Mouse (Mus musculus): ENCODE measurements at regions not wholly inside any gene's neighbourhood (a gene's known extent, or its start where the extent isn't known, plus 50 kb on each side); places are given as distances from the start of the nearest gene placed in this dataset.
A peak's percentile ranks its signal among the peaks of the same experiment; 100 is the strongest.

DNA sequence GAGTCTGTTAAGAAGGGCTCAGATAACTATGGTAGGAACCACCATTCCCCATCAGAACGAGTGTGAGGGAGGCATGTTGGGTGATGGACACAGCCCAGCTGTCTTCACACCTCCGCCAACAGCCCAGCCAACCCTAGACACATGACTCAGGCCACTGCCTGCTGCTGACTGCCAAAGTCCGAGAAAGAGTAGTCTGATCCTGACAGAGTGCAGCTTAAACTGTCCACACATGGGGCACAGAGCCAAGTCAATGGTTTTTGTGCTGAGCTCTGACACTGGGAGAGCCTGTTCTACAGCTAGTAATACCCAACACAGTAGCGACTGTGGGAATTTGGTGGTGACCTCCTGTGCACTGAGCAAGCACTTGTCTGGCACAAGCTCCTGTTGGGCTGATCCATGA lies 176.4 kb downstream of the Cdh26 start:
- peaks cover 6% of the 10 kb centered on the region for H3K4me1 ChIP-seq (ENCODE audit: control insufficient read depth, insufficient read depth, low read length)
- H3K27ac ChIP-seq (ENCODE audit: insufficient read depth, low read depth, low read length): no peak overlapping the region
- H3K4me3 ChIP-seq (ENCODE audit: insufficient read depth, low read depth, low read length): no peak overlapping the region
- no peak for TF ChIP-seq CTCF (IDR thresholded peaks at IDR 0.05; ENCODE audit: insufficient read depth, low read depth, low read length)
- TF ChIP-seq POLR2A (IDR thresholded peaks at IDR 0.05; ENCODE audit: insufficient read depth, low read depth, low read length): no peak
- WGBS: 57% methylated on average over 4 of the region's 4 CpGs

DNA sequence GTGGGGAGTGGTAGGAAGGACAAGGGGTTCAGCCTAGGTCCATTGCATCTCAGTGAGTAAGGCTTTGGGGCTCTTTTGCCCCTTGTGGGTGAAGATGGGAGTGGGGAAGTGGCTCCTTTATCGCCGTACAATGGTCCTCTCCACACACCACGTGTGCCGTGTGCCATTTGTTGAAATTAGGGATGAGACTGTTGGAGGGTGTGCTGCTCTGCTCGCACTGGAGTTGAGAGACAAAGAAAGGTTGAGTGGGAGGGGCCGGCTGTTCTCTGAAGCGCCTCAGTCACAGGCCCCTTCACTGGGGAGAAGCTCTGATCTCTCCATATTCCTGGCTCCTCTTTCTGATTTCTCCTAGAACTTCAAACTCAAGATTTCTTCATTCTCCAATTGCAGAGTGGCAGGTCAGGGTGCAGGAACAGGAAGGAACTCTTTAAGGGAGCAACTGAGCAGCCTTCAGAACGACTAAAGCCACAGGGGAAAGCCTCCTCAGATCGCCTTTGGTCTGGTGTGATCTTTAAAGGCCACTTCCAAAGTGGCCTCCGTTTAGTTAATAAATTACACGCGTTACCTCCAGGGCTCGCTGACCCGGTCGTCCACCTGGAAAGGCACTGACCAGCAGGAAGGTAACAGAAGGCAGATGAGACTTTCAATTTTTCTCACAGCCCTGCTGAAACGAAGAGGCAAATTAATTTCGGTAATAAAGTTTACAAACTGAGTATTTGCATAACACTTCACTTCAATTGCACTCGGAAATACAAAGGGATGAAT lies 180.1 kb downstream of the Cdh26 start:
- 70% methylated on average over 18 of the region's 18 CpGs for WGBS

DNA sequence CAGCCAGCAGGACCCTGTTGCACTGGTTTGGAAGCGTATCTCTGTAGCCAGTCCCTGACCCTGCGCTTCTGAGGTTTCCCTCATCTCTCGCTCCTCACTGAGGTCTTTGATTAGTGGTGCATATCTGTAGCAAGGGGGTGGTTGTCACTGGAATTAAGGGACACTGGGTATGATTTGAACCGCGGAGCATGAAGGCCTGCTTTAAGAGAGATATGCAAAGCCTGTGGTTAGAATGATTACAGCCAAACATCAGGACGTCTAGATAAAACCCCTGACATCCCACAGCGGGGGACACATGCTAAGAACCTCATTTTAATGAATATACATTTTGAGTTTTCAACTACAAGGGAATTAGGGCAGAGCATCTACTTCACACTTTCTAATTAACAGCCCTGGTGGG lies 184.4 kb downstream of the Cdh26 start:
- no peak for TF ChIP-seq CTCF (IDR thresholded peaks at IDR 0.05; ENCODE audit: insufficient read depth, low read depth, low read length)
- TF ChIP-seq POLR2A (IDR thresholded peaks at IDR 0.05; ENCODE audit: insufficient read depth, low read depth, low read length): no peak
- 66% methylated on average over 7 of the region's 7 CpGs for WGBS

More for the DNA sequence above, 180.1 kb downstream of the Cdh26 start:
- TF ChIP-seq POLR2A (IDR thresholded peaks at IDR 0.05; ENCODE audit: insufficient read depth, low read depth, low read length) (no peak), CTCF (IDR thresholded peaks at IDR 0.05; ENCODE audit: insufficient read depth, low read depth, low read length) (no peak)
- peaks cover 17% of the 10 kb centered on the region for H3K4me1 ChIP-seq (ENCODE audit: control insufficient read depth, insufficient read depth, low read length)
- no peak overlapping the region for H3K4me3 ChIP-seq (ENCODE audit: insufficient read depth, low read depth, low read length)
- no peak overlapping the region for H3K27ac ChIP-seq (ENCODE audit: insufficient read depth, low read depth, low read length)

DNA sequence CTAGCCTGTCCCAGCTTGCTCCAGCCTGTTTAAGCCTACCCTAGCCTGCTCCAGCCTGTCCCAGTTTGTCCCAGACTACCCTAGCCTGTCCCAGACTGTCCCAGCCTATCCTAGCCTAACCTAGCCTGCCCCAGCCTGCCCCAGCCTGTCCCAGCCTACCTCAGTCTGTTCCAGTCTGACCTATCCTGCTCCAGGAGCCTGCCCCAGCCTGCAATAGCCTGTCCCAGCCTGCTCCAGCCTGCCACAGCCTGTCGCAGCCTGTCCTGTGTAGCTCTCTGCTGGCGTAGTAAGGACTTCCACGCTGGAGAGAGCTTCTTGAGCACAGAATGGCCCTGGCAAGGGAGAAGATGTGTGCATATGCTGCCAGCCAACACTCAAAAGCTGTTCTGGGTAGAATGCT lies 192.5 kb downstream of the Cdh26 start:
- WGBS: 81% methylated on average over 3 of the region's 3 CpGs
- Histone ChIP-seq H3K4me3 (ENCODE audit: insufficient read depth, low read depth, low read length) (no peak overlapping the region), H3K27ac (ENCODE audit: insufficient read depth, low read depth, low read length) (no peak overlapping the region), H3K4me1 (ENCODE audit: control insufficient read depth, insufficient read depth, low read length) (peaks cover 3% of the 10 kb centered on the region; the same call in 1 of the 2 replicates)
- TF ChIP-seq POLR2A (IDR thresholded peaks at IDR 0.05; ENCODE audit: insufficient read depth, low read depth, low read length) (no peak), CTCF (IDR thresholded peaks at IDR 0.05; ENCODE audit: insufficient read depth, low read depth, low read length) (no peak)

More for the DNA sequence above, 184.4 kb downstream of the Cdh26 start:
- Histone ChIP-seq H3K27ac (ENCODE audit: insufficient read depth, low read depth, low read length) (no peak overlapping the region), H3K4me3 (ENCODE audit: insufficient read depth, low read depth, low read length) (no peak overlapping the region), H3K4me1 (ENCODE audit: control insufficient read depth, insufficient read depth, low read length) (peaks cover 17% of the 10 kb centered on the region)

DNA sequence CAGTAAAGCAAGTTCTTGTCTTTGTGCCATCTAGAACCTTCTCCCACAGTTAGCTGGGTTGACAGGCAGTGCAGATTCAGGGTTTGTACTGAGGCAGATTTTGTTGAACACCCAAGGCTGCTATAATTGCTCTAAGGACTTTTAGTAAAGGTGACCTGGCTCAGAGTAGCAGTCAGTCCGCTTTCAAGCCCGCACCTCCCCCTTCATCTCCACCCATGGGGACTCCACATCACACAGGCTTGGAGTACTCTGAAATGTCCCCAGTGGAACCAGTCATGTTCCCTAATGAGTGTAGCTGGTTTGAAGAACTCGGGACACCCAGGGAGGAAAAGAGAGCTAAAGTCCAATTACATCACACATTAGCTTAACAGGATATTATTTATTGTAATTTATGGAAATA lies 194.1 kb downstream of the Cdh26 start:
- 84% methylated on average over 3 of the region's 3 CpGs for WGBS
- TF ChIP-seq POLR2A (IDR thresholded peaks at IDR 0.05; ENCODE audit: insufficient read depth, low read depth, low read length) (no peak), CTCF (IDR thresholded peaks at IDR 0.05; ENCODE audit: insufficient read depth, low read depth, low read length) (no peak)
- H3K27ac ChIP-seq (ENCODE audit: insufficient read depth, low read depth, low read length): no peak overlapping the region
- H3K4me3 ChIP-seq (ENCODE audit: insufficient read depth, low read depth, low read length): no peak overlapping the region
- peaks cover 7% of the 10 kb centered on the region for H3K4me1 ChIP-seq (ENCODE audit: control insufficient read depth, insufficient read depth, low read length)

- no peak overlapping the region for H3K27ac ChIP-seq (ENCODE audit: insufficient read depth, low read depth, low read length)
- no peak for TF ChIP-seq POLR2A (IDR thresholded peaks at IDR 0.05; ENCODE audit: insufficient read depth, low read depth, low read length)
- no peak for TF ChIP-seq CTCF (IDR thresholded peaks at IDR 0.05; ENCODE audit: insufficient read depth, low read depth, low read length)
- 71% methylated on average over 1 of the region's 1 CpGs for WGBS
Measured at GRCm38 (mm10) chr2:178624907-178625306, 194.6 kb downstream of the Cdh26 start.

GRCm38 (mm10) chr2:178629756-178630155 lies 199.4 kb downstream of the Cdh26 start:
- no peak overlapping the region for H3K4me3 ChIP-seq (ENCODE audit: insufficient read depth, low read depth, low read length)
- WGBS: 19% methylated on average over 7 of the region's 7 CpGs
- H3K27ac ChIP-seq (ENCODE audit: insufficient read depth, low read depth, low read length): no peak overlapping the region

More at GRCm38 (mm10) chr2:178624907-178625306, 194.6 kb downstream of the Cdh26 start:
- H3K4me3 ChIP-seq (ENCODE audit: insufficient read depth, low read depth, low read length): no peak overlapping the region
- H3K4me1 ChIP-seq (ENCODE audit: control insufficient read depth, insufficient read depth, low read length): peaks cover 7% of the 10 kb centered on the region

GRCm38 (mm10) chr2:178630511-178630910 lies 200.2 kb downstream of the Cdh26 start:
- Histone ChIP-seq H3K27ac (ENCODE audit: insufficient read depth, low read depth, low read length) (no peak overlapping the region), H3K4me1 (ENCODE audit: control insufficient read depth, insufficient read depth, low read length) (peaks cover 24% of the 10 kb centered on the region), H3K4me3 (ENCODE audit: insufficient read depth, low read depth, low read length) (no peak overlapping the region)
- TF ChIP-seq POLR2A (IDR thresholded peaks at IDR 0.05; ENCODE audit: insufficient read depth, low read depth, low read length) (no peak), CTCF (IDR thresholded peaks at IDR 0.05; ENCODE audit: insufficient read depth, low read depth, low read length) (no peak)
- 81% methylated on average over 12 of the region's 12 CpGs for WGBS

More at GRCm38 (mm10) chr2:178629756-178630155, 199.4 kb downstream of the Cdh26 start:
- H3K4me1 ChIP-seq (ENCODE audit: control insufficient read depth, insufficient read depth, low read length): peaks cover 17% of the 10 kb centered on the region
- TF ChIP-seq CTCF (IDR thresholded peaks at IDR 0.05; ENCODE audit: insufficient read depth, low read depth, low read length): peak; percentile 91
- TF ChIP-seq POLR2A (IDR thresholded peaks at IDR 0.05; ENCODE audit: insufficient read depth, low read depth, low read length): no peak

GRCm38 (mm10) chr2:178631336-178631735 lies 201.0 kb downstream of the Cdh26 start:
- TF ChIP-seq CTCF (IDR thresholded peaks at IDR 0.05; ENCODE audit: insufficient read depth, low read depth, low read length) (no peak), POLR2A (IDR thresholded peaks at IDR 0.05; ENCODE audit: insufficient read depth, low read depth, low read length) (no peak)
- WGBS: 79% methylated on average over 3 of the region's 3 CpGs

More at GRCm38 (mm10) chr2:178631336-178631735, 201.0 kb downstream of the Cdh26 start:
- Histone ChIP-seq H3K27ac (ENCODE audit: insufficient read depth, low read depth, low read length) (no peak overlapping the region), H3K4me1 (ENCODE audit: control insufficient read depth, insufficient read depth, low read length) (peaks cover 26% of the 10 kb centered on the region), H3K4me3 (ENCODE audit: insufficient read depth, low read depth, low read length) (no peak overlapping the region)
